Mouse (Mus musculus): ENCODE measurements around the gene Phf5a.

- TF ChIP-seq CTCF (IDR thresholded peaks at IDR 0.05; ENCODE audit: borderline replicate concordance, control insufficient read depth, extremely low read depth, insufficient read depth, low read length, poor library complexity) (no peak), POLR2A (IDR thresholded peaks at IDR 0.05; ENCODE audit: control insufficient read depth, extremely low read depth, insufficient read depth, low read length, poor library complexity) (no peak)
Observed at GRCm38 (mm10) chr15:81915663-81916062, 44.0 kb upstream of the Phf5a start.
